Mouse (Mus musculus): ENCODE measurements around the gene Hnmt. TPM values are rescaled to one million over a fixed set of nuclear protein-coding genes. Genes with fewer than 3 reads are reported as not detected.
"Not testable (repeated sequence)": the region's sequence is repeated elsewhere in the genome, so short reads cannot be mapped to it uniquely, and the experiment has no call there.

The Hnmt gene
- polyA plus RNA-seq, 1 experiment from 2014 or later, result 2.8 TPM

GRCm38 (mm10) chr2:23996830-23997229 is 52.4 kb downstream of the Hnmt start:
- Histone ChIP-seq H3K4me3 (ENCODE audit: low read depth, low read length) (no peak overlapping the region), H3K9ac (ENCODE audit: low read depth, low read length) (no peak overlapping the region)

GRCm38 (mm10) chr2:23990034-23990573 is 59.1 kb downstream of the Hnmt start:
- not testable (repeated sequence) for H3K4me2 ChIP-seq (replicated peaks; ENCODE audit: low read depth); H3K36me3 ChIP-seq (ENCODE audit: control insufficient read depth, insufficient read depth); H3K4me3 ChIP-seq (ENCODE audit: low read depth, low read length); H3K4me1 ChIP-seq (replicated peaks; ENCODE audit: control insufficient read depth, insufficient read depth, low read length); H3K27ac ChIP-seq (ENCODE audit: low read depth, low read length); H3K27me3 ChIP-seq (replicated peaks; ENCODE audit: control insufficient read depth, insufficient read depth, low read length); H3K9me3 ChIP-seq (ENCODE audit: control insufficient read depth); H3K9ac ChIP-seq (ENCODE audit: low read depth, low read length); ATAC-seq
- WGBS, result 83% methylated on average over 9 of the region's 9 CpGs

More at GRCm38 (mm10) chr2:23996830-23997229, 52.4 kb downstream of the Hnmt start:
- no peak for ATAC-seq
- Histone ChIP-seq H3K27me3 (replicated peaks; ENCODE audit: control insufficient read depth, insufficient read depth, low read length) (no peaks in the 10 kb centered on the region), H3K4me2 (replicated peaks; ENCODE audit: low read depth) (no peak overlapping the region), H3K36me3 (ENCODE audit: control insufficient read depth, insufficient read depth) (no peaks in the 10 kb centered on the region), H3K4me1 (replicated peaks; ENCODE audit: control insufficient read depth, insufficient read depth, low read length) (no peaks in the 10 kb centered on the region), H3K27ac (ENCODE audit: low read depth, low read length) (no peak overlapping the region), H3K9me3 (ENCODE audit: control insufficient read depth) (no peaks in the 10 kb centered on the region)
- WGBS, result 63% methylated on average over 2 of the region's 2 CpGs
- no peak for TF ChIP-seq CTCF (IDR thresholded peaks at IDR 0.05; ENCODE audit: low read depth)

- ATAC-seq, result no peak
- Histone ChIP-seq H3K9ac (ENCODE audit: low read depth, low read length) (no peak overlapping the region), H3K36me3 (ENCODE audit: control insufficient read depth, insufficient read depth) (no peaks in the 10 kb centered on the region), H3K4me1 (replicated peaks; ENCODE audit: control insufficient read depth, insufficient read depth, low read length) (no peaks in the 10 kb centered on the region), H3K4me2 (replicated peaks; ENCODE audit: low read depth) (no peak overlapping the region), H3K27ac (ENCODE audit: low read depth, low read length) (no peak overlapping the region), H3K27me3 (replicated peaks; ENCODE audit: control insufficient read depth, insufficient read depth, low read length) (no peaks in the 10 kb centered on the region), H3K4me3 (ENCODE audit: low read depth, low read length) (no peak overlapping the region), H3K9me3 (ENCODE audit: control insufficient read depth) (no peaks in the 10 kb centered on the region)
- TF ChIP-seq CTCF (IDR thresholded peaks at IDR 0.05; ENCODE audit: low read depth), result no peak
Observed at GRCm38 (mm10) chr2:23987283-23987682, 61.9 kb downstream of the Hnmt start.

GRCm38 (mm10) chr2:23983343-23983742 is 65.9 kb downstream of the Hnmt start:
- H3K4me1 ChIP-seq (replicated peaks; ENCODE audit: control insufficient read depth, insufficient read depth, low read length), result no peaks in the 10 kb centered on the region
- no peak overlapping the region for H3K9ac ChIP-seq (ENCODE audit: low read depth, low read length)
- no peak overlapping the region for H3K4me3 ChIP-seq (ENCODE audit: low read depth, low read length)
- ATAC-seq, result no peak
- TF ChIP-seq CTCF (IDR thresholded peaks at IDR 0.05; ENCODE audit: low read depth), result no peak
- no peak overlapping the region for H3K27ac ChIP-seq (ENCODE audit: low read depth, low read length)
- no peaks in the 10 kb centered on the region for H3K27me3 ChIP-seq (replicated peaks; ENCODE audit: control insufficient read depth, insufficient read depth, low read length)
- H3K4me2 ChIP-seq (replicated peaks; ENCODE audit: low read depth), result no peak overlapping the region
- no peaks in the 10 kb centered on the region for H3K9me3 ChIP-seq (ENCODE audit: control insufficient read depth)
- no peaks in the 10 kb centered on the region for H3K36me3 ChIP-seq (ENCODE audit: control insufficient read depth, insufficient read depth)

- no peak overlapping the region for H3K27ac ChIP-seq (ENCODE audit: low read depth, low read length)
- no peaks in the 10 kb centered on the region for H3K4me1 ChIP-seq (replicated peaks; ENCODE audit: control insufficient read depth, insufficient read depth, low read length)
- no peak overlapping the region for H3K9ac ChIP-seq (ENCODE audit: low read depth, low read length)
- no peak overlapping the region for H3K4me3 ChIP-seq (ENCODE audit: low read depth, low read length)
- H3K4me2 ChIP-seq (replicated peaks; ENCODE audit: low read depth), result no peak overlapping the region
- ATAC-seq, result no peak
- H3K36me3 ChIP-seq (ENCODE audit: control insufficient read depth, insufficient read depth), result no peaks in the 10 kb centered on the region
- WGBS, result 63% methylated on average over 1 of the region's 1 CpGs
- no peaks in the 10 kb centered on the region for H3K9me3 ChIP-seq (ENCODE audit: control insufficient read depth)
- H3K27me3 ChIP-seq (replicated peaks; ENCODE audit: control insufficient read depth, insufficient read depth, low read length), result no peaks in the 10 kb centered on the region
- no peak for TF ChIP-seq CTCF (IDR thresholded peaks at IDR 0.05; ENCODE audit: low read depth)
Observed at GRCm38 (mm10) chr2:23982860-23983259, 66.3 kb downstream of the Hnmt start.

- not testable (repeated sequence) for H3K27ac ChIP-seq (ENCODE audit: low read depth, low read length); H3K9ac ChIP-seq (ENCODE audit: low read depth, low read length); H3K4me3 ChIP-seq (ENCODE audit: low read depth, low read length); ATAC-seq; H3K9me3 ChIP-seq (ENCODE audit: control insufficient read depth); H3K4me1 ChIP-seq (replicated peaks; ENCODE audit: control insufficient read depth, insufficient read depth, low read length); H3K36me3 ChIP-seq (ENCODE audit: control insufficient read depth, insufficient read depth); H3K4me2 ChIP-seq (replicated peaks; ENCODE audit: low read depth); H3K27me3 ChIP-seq (replicated peaks; ENCODE audit: control insufficient read depth, insufficient read depth, low read length)
- 96% methylated on average over 15 of the region's 15 CpGs for WGBS
Observed at GRCm38 (mm10) chr2:23960659-23961274, 88.4 kb downstream of the Hnmt start.

Other genes with a start within 250 kb of the Hnmt start
- not detected in 2 replicates for gene Tbpl2, start 47.2 kb upstream of the Hnmt start, polyA plus RNA-seq (2015; fragmentation: Nextera tagmentation; extraction: Ambion mirVana)
- gene Il1f8, start 103.8 kb upstream of the Hnmt start, polyA plus RNA-seq (2015; fragmentation: Nextera tagmentation; extraction: Ambion mirVana), result not detected in 2 replicates
- not detected in 2 replicates for gene Il1f9, start 137.1 kb upstream of the Hnmt start, polyA plus RNA-seq (2015; fragmentation: Nextera tagmentation; extraction: Ambion mirVana)
- not detected in 2 replicates for gene Il1f6, start 166.0 kb upstream of the Hnmt start, polyA plus RNA-seq (2015; fragmentation: Nextera tagmentation; extraction: Ambion mirVana)
- gene Il1f5, start 227.6 kb upstream of the Hnmt start, polyA plus RNA-seq (2015; fragmentation: Nextera tagmentation; extraction: Ambion mirVana), result not detected in 2 replicates
- not detected in 2 replicates for gene Il1f10, start 241.8 kb upstream of the Hnmt start, polyA plus RNA-seq (2015; fragmentation: Nextera tagmentation; extraction: Ambion mirVana)

All from intestine, postnatal 0 days (tissue).